Mouse (Mus musculus) frontal cortex, adult 2 months (tissue): Measurements from ENCODE around the gene Urm1. TPM values are rescaled to one million over a fixed set of nuclear protein-coding genes. Genes with fewer than 3 reads are reported as not detected.

Experiments
- DNase-seq, 2 experiments: peaks; one replicate each; pipeline ENCODE4 v3.0.0; 2022; ENCODE audit warnings: low spot score in 1 of 2; ENCODE audit errors: extremely low spot score in 1 of 2
- polyA plus RNA-seq: library from polyadenylated mRNA; depleted of rRNA; stranded (reverse); fragments of >200 nt; gene quantifications from 2 replicates; pipeline ENCODE4 v1.2.3, GENCODE M21; 2012

Gene Urm1
- polyA plus RNA-seq, 1 experiment = 68.3 TPM

DNA sequence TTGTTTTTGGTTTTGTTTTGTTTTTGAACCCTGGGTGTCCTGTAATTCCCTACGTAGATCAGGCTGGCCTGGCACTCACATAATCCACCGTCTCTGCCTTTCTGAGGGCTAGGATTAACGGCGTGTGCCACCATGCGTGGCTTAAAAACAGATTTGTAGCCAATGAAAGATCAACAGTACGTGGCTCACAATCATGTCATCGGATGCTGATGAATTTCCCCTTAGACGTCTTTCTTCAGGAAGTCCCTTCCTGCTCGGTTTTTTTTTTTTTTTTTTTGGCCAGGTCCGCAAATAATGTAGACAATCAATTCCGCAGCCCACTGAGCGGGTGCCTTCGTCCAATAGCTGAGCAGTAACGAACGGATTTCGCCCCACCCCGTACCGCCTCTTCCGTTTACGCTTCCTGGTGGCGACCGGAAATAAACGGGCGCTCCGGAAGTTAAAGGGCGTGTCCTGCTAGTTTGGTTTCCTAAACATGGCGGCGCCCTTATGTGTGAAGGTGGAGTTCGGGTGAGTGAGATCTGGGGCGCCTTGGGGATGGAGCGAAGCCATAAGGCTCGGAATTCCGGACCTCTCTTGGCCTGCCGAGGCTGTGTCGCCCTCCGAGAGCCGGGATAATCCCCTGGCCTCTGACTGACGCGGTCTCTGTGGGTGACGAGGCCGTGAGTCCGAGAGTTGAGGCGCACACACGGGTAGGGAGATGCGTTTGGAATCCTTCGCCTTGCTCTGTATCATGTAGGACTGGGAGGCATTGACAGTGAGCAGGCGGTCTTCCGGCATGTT lies 7.2 kb downstream of the Urm1 start:
- DNase-seq = peak; percentile 94 to 97

DNA sequence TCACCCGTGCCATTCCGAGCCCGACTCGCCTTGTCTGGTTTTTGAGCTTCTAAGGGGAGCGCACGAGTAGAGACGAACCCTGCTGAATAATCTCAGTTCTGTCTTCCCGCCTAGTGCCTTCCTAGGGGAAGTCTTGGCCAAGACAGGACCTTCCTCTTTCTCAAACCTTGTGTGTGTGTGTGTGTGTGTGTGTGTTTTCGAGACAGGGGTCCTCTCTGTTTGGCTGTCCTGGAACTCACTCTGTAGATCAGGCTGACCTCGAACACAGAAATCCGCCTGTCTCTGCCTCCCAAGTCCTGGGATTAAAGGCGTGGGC lies 7.8 kb downstream of the Urm1 start:
- no peak for DNase-seq

DNA sequence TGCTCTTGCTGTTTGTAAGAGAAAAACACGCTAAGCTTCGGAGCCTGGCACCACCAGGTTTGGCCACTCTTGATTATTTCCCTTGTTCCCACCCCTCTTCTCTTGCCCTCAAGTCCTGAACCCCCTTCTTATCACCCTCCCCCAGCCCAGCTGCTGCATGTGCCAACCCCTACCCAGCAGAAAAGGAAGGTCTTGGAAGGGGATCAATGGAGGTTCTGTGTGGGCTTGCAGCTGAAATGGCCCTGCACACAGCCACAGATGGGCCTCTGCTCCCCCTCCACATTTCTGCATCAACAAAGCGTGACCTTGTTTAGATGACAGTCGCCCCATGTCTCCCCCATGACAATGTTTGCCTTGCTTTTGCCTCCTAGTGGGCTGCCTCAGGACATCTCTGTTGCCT lies 11.2 kb downstream of the Urm1 start:
- peak in 1 of 2 experiments; percentile 55 for DNase-seq

DNA sequence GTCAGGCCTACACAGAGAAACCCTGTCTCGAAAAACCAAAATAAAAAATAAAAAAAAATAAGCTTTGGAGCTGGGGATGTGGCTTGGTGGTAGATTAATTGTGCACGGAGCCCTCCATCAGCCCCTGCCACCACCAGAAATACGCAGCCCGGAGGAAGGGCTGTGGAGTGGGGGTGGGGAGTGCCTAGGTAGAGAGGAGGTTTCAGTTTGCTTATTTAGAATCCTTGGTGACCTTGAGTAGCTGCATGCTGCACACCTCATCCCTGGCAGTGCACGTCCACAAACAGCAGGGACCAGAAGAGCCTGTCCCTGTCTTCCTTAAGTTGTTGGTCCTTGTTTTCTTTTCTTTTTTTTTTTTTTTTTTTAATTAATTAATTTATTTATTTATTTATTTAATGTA lies 13.9 kb downstream of the Urm1 start:
- no peak for DNase-seq

DNA sequence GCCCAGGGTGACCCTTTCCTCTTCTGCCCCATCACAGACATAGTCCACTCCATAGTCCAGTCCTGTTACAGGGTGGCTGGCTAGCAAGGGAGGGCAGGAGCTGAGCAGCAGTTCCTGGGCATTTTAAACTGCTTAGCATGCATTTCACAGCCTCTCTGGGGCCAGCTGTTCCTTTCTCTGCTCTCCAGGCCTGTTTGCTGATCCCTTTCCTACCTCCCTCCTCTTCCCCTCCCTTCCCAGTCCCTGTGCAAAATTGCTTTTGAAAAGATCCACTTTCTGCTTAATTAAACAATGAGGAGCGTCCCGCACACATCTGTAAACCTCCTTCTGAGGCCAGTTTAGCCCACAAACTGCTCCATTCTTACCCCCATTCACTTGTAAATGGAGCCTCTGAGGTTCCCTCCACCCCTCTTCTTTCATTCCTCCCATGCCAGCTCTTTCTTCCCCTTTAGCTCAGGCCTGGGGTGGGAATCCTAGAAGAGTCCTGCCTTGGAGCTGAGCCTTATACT lies 15.6 kb downstream of the Urm1 start:
- DNase-seq = no peak

DNA sequence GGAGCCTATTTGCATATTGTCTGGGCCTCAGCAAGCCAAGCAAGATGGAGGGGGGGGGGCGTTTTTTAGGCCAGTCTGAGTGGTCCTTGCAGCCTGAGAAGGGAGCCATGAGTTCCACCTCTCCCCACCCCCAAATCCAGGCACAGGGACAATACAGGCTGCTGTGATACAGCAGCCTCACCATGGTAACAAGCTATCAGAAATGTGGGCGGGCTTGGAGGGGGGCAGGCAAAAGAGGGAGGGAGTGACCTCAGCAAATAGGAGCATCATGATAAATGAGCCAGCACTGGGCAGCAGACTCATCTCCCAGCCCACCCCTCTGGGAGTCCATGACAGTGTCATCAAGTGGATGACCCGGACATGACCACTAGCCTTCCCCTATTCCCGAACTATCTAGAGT lies 19.6 kb downstream of the Urm1 start:
- no peak for DNase-seq

DNA sequence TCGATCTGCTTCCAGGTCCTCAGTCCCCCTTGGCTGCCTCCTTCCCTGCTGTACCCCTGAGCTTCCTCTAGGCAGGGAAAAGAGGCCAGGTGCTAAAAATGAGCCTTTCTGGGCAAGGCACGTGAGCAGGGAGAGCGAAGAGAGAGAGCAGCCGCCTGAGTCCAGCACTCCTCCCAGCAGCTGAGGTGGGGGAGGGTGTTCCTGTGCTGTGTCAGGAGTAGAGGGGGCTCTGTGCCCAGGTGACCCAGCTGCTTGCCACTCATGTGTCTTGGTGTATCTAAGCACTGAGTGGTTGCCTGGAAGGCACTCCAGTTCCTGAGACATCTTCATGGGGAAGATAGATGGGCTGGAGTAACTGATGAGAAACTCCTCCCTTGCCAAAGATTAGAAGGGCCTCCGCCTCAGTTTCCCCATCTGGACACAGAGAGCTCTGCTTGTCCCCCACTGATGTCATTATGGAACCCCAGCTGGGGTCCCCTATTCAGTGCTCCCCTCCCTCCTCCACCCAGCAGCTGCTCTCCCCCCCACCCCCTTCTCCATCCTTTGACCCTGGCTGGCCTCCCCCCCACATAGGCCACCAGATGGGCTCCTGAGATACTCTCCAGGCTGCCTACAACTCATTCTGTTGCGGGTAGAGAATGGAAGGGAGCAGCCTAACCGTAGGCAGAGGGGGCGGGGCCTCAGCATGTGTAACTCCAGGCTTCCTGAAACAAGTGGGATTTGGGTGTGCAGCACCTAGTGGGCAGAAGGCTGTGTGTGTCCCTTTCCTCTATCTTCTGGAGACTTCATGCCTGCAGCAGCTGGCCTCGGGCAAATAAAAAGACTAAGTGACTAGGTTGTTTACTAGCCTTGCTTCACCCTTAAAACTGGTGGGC lies 23.6 kb downstream of the Urm1 start:
- peak in 1 of 2 experiments; percentile 55 for DNase-seq

DNA sequence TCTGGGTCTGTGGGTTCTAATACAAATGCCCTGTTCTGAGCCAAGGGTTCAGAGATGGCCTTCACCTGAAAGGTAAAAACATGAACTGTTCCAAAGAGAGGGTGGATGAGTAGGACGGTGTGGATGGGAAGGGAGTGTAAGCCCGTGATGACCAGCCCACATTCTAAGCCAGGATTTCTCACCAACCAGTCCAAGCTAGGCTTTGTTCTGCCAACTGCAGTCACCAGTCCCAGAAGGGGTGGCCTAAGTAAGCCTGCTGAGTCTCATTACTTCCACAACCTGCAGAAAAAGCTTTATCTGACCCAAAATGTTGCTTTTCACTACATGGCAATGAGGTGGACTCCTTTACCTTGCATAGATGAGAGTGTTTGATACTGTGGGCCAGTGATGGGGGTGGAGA lies 24.2 kb downstream of the Urm1 start:
- no peak for DNase-seq

DNA sequence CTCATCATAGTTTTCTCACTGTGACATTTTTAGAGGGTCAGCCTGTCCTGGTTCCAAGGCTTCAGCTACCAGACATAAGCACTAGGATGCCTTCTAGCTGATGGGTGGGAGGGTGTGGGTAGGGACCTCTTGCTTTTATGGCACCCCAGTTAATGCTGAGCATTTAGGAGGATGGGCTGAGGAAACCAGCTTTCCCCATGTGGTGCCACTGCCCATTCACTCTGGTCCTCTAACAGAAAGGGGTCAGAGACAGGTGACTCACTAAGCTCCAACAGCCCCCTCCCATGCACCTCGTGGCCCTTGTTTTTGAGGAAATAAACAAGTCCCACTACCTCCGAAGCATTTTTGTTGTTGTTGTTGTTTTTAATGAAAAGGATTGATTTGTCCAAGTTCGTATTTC lies 24.8 kb downstream of the Urm1 start:
- no peak for DNase-seq

DNA sequence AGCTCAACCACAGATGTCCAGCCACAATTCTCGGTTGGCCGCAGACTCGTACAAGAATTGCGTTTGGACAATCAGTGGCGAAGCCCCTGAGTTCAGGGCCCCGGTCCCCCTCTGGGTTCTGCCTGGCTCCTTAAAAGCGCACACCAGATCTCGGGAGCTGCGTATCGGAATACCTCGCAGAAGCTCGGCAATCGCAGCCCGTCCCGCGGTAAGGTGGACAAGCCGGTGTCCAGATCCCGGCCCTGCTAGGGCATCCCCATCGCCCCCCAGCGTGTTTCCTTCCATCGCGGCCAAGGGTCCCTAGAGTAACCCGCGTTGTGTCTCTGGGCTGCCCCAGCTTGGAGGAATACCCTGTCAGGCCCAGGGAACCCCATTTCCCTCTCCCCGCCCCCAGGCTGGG lies 25.8 kb downstream of the Urm1 start:
- DNase-seq = no peak

DNA sequence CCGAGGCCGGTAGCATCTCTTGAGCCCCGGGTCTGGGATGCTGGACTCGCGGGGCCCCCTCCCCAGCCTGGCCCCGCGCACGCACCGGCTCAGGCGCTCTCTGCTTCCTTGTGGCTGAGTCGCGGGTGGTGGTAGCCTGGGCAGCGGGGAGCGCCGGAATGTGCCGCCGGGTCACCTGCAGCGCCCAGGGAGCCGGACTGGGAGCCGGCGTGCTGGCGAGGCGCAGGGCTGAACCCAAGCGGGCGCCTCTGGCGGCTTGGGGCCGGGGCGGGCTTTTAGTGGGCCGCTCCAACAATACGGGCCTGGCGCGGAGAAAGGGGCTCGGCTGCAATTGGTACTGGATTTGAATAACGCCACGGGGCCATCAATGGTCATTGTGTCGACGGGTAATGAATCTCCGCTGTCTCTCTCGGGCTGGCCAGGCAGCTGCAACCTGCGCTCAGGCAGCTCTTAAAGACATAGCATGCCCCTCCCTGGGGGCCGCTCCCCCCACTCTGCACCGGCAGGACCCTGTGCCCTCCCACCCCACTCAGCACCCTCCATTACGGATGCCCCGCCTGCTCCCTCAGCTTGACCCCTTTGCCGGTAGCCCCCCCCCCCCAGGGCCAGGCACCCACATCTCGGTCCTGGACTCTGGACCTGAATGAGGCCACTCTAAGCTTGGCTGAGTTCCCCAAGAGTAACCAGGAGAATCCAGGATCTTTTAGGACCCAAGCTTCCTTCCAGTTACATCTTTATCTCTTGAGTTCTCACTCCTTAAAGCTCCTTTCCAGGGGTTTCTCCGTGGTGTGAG lies 26.4 kb downstream of the Urm1 start:
- no peak for DNase-seq

DNA sequence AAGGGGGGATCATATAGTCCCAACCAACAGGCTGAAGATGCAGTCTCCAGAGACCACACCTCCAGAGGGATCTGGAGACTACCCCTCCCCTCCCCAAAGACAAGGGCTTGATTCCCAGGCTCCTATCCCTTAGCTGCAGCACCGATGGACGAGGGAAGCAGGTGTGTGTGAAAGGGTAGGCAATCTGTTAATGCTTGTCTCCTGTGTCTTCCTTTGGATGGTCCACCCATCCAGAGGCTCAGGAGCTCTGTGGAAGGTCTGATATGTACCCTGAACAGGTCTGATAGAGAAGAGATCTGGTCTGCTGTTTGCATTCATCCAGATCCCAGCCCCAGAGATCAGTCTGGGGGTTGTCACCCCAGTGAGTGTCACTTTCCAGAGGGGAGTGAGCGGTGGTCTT lies 27.0 kb downstream of the Urm1 start:
- DNase-seq = no peak

DNA sequence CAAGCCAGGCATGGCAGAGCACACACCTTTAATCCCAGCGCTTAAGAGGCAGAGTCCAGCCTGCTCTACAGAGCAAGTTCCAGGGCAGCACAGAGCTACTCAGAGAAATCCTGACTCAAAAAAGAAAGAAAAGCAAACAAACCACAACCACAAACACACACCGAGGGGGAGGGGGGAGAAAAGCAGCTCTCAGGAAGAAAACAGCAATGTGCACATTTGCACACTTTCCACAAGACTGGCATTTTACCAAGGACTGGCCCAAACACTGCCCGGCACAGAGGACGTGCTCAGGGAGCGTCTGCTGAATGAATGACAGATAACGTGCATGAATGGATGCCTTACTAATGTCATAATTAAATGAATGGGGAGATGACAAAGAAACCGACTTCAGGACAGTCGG lies 29.2 kb downstream of the Urm1 start:
- DNase-seq = no peak

DNA sequence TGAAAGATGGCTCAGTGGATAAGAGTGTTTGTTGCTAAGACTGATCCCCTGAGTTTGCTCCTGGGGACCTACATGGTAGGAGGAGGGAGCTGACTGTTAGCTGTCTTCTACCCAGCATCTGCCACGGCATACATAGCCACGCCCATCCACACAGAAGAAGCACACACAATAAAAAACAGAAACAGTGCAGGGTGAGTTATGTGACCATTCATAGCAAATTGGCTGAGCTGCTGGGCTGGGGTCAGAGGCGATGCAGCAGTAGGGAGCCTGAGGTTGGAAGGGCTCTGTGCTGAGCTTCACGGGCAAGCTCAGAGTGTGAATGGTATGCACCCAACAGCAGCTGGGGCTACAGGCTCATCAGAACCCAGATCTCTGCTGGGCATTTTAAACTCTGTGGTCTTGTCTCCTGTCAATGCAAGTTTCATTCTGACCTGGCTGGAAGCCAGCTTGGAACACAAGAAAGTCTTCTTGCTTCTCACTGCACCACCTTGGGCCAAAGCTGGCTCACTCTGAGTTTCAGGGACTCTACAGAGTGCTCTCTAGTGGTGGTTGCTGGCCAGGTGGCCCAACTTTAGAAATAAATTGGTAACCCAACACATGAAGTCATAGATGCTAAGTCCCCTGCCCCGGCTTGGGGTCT lies 30.1 kb downstream of the Urm1 start:
- DNase-seq = no peak

DNA sequence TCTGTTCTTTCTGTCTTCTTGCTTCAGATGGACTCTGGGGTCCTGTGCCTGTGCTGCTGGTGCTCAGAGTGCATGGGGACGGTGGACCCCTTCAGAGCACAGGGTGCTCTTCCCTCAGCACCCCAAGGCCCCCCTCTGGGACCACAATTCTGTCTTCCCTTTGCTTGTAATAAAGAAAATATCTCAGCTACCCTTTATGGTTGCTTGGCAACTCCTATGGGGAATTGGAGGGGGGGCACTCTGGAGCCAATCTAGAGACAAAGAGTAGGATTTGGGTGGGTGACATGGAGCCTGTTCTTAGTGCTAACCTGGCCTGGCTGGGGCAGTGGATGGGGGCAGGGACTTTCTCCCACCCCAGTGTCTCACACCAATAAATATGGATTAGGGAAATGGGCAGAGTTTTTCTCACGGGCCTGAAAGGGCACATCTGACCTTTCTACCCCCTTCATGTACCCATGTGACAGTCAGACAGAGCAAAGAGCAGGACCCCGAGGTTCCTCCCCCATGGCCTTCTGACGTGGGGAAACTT lies 33.1 kb downstream of the Urm1 start:
- no peak for DNase-seq

DNA sequence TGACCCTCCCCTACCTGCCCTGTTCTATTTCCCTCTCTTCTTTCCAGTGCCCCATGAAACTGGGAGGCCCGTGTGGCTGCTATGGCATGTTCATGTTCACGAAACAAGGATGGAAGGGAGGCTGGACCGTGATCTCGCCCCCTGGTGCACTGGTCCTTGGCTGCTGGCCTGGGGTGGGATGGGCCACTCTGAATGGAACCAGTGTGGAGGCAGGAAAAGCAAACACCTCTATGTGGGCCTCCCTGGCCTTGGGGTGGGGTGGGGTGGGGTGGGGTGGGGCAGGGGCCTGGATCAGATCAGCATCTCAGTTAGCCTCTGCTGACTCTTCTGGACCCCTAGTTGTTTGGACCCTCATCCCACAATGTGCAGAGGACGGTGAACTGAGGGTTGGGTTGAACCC lies 33.9 kb downstream of the Urm1 start:
- DNase-seq = no peak

DNA sequence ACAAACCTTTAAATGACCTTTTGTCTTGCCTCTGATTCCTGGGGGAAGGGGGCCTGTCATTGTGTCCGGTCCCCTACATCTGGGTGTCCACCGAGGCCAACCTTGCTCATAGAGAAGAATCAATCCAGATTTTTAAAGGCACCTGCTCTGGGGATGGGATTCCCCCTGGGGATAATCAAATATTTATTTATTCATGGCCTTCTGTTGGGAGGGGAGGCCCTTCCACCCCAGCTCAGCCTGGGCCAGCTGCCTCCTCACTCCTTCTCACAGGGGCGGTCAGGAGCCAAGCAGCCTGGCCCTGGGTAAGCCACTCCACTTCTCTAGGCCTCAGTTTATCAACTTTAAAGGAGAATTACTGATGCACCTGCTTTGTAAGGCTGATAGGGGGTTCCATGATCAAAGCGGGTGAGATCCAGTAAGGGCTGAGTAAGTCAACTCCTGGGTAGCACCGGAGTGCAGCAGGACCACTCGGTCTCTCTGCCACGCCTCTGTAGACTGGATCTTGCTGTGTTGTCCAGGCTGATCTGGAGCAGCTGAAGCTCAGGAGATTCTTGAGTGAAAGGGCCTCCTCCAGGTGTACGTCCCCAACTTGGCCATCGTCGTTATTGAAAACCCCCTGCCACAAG lies 35.8 kb downstream of the Urm1 start:
- DNase-seq = no peak

DNA sequence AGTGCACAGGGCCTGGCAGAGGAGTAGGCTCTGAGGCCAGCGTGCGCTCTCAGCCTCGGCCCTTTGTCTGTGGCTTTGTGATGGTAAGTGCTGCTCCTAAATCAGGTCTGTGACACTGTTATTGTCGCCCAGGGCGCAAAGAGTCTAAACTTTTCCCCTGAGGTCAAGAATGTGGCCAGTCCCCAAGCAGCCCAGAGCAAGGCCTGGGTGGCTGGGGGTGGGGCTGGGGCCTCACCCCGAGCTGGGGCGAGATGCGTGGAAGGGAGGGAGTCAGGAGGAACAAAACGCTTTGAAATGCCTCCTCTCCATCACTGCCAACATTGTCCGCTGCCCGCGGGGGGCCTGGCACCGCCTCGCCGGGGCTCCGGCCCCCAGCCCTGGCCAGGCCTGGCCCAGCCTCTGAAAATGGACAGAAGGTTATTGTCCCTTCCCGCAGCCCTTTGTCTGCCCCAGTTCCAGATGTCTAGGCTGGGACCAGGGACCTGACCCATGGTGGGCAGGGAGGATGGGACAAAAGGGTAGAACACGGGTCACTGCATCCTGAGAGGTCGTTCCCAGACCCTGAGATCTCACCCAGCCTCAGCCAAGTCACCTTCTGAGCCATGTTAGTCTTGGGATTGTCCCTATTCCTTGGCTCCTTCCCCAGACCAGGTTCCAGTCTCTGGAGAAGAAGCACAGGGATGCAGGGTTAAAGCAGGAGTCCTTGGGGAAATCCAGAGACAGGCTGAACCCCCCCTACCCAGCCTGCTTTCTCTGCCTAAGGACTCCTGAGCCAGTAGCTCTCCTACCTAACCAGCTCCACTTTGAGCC lies 36.8 kb downstream of the Urm1 start:
- DNase-seq = no peak

DNA sequence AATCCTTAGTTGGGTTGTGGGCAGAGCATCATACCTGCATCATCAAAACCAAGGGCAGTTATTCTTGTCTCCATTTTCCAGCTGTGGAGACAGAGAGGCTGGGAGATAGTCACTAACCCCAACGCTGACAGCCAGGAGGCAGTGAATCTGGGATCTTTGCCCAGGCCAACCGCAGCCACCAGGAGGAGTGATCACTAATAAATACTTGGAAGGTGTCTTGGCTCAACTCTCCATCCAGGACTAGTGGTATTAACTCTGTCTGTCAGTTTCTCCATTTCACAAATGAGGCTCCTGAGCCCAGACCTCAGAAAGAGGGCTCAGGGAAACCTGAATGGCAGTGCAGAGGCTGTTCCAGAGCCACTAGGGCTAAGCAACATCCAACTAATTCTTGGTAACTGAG lies 37.5 kb downstream of the Urm1 start:
- no peak for DNase-seq
